Mouse (Mus musculus): ENCODE data around the gene Prim1.
A peak's percentile ranks its signal among the peaks of the same experiment; 100 is the strongest.
"Not testable (repeated sequence)": the region's sequence is repeated elsewhere in the genome, so short reads cannot be mapped to it uniquely, and the experiment has no call there.

The Prim1 gene

GRCm38 (mm10) chr10:128037921-128038320 is 23.0 kb downstream of the Prim1 start:
- DNase-seq (ENCODE audit: low read depth, low spot score), result no peak

GRCm38 (mm10) chr10:128039167-128039566 is 24.2 kb downstream of the Prim1 start:
- DNase-seq (ENCODE audit: low read depth, low spot score), result no peak

- DNase-seq (ENCODE audit: low read depth, low spot score), result no peak
These were observed 24.9 kb downstream of the Prim1 start for GRCm38 (mm10) chr10:128039858-128040257.

- DNase-seq (ENCODE audit: low read depth, low spot score), result no peak
These were observed 25.3 kb downstream of the Prim1 start for GRCm38 (mm10) chr10:128040293-128040692.

GRCm38 (mm10) chr10:128041636-128042035 is 26.7 kb downstream of the Prim1 start:
- no peak for DNase-seq (ENCODE audit: low read depth, low spot score)

- no peak for DNase-seq (ENCODE audit: low read depth, low spot score)
These were observed 27.5 kb downstream of the Prim1 start for GRCm38 (mm10) chr10:128042466-128042865.

- no peak for DNase-seq (ENCODE audit: low read depth, low spot score)
These were observed 28.3 kb downstream of the Prim1 start for GRCm38 (mm10) chr10:128043041-128043835.

- no peak for DNase-seq (ENCODE audit: low read depth, low spot score)
These were observed 33.2 kb downstream of the Prim1 start for GRCm38 (mm10) chr10:128048157-128048556.

- no peak for DNase-seq (ENCODE audit: low read depth, low spot score)
These were observed 34.8 kb downstream of the Prim1 start for GRCm38 (mm10) chr10:128049741-128050140.

- no peak for DNase-seq (ENCODE audit: low read depth, low spot score)
These were observed 35.4 kb downstream of the Prim1 start for GRCm38 (mm10) chr10:128050355-128050754.

- no peak for DNase-seq (ENCODE audit: low read depth, low spot score)
These were observed 36.6 kb downstream of the Prim1 start for GRCm38 (mm10) chr10:128051589-128051988.

- DNase-seq (ENCODE audit: low read depth, low spot score), result not testable (repeated sequence)
These were observed 37.2 kb downstream of the Prim1 start for GRCm38 (mm10) chr10:128052136-128052535.

- no peak for DNase-seq (ENCODE audit: low read depth, low spot score)
These were observed 38.0 kb downstream of the Prim1 start for GRCm38 (mm10) chr10:128053001-128053400.

- DNase-seq (ENCODE audit: low read depth, low spot score), result no peak
These were observed 43.2 kb downstream of the Prim1 start for GRCm38 (mm10) chr10:128058184-128058583.

- DNase-seq (ENCODE audit: low read depth, low spot score), result peak; percentile 97
These were observed 43.7 kb downstream of the Prim1 start, which contains the start of gene Ptges3 for GRCm38 (mm10) chr10:128058601-128059151. TSS of gene Ptges3 (plus strand) at chr10:128058954.

GRCm38 (mm10) chr10:128059207-128059981 is 44.4 kb downstream of the Prim1 start:
- peak; percentile 66 for DNase-seq (ENCODE audit: low read depth, low spot score)

GRCm38 (mm10) chr10:128061109-128061508 is 46.1 kb downstream of the Prim1 start:
- no peak for DNase-seq (ENCODE audit: low read depth, low spot score)

- DNase-seq (ENCODE audit: low read depth, low spot score), result no peak
These were observed 47.4 kb downstream of the Prim1 start for GRCm38 (mm10) chr10:128062221-128062989.

- no peak for DNase-seq (ENCODE audit: low read depth, low spot score)
These were observed 51.1 kb downstream of the Prim1 start for GRCm38 (mm10) chr10:128066072-128066471.

- no peak for DNase-seq (ENCODE audit: low read depth, low spot score)
These were observed 54.2 kb downstream of the Prim1 start for GRCm38 (mm10) chr10:128069201-128069600.

GRCm38 (mm10) chr10:128070432-128070831 is 55.5 kb downstream of the Prim1 start:
- DNase-seq (ENCODE audit: low read depth, low spot score), result not testable (repeated sequence)

GRCm38 (mm10) chr10:128078269-128078668 is 63.3 kb downstream of the Prim1 start:
- not testable (repeated sequence) for DNase-seq (ENCODE audit: low read depth, low spot score)
